Mouse (Mus musculus) adrenal gland, postnatal 25 days (tissue): ENCODE measurements around the gene Cd63. TPM values are rescaled to one million over a fixed set of nuclear protein-coding genes. Genes with fewer than 3 reads are reported as not detected.

Source experiments
- total RNA-seq: library from RNA; stranded (reverse); gene quantifications from 2 replicates; pipeline ENCODE4 v1.2.3, GENCODE M21; 2021

Gene Cd63
- total RNA-seq, 1 experiment from 2014 or later = 302 TPM

Other genes with a start within 250 kb of the Cd63 start
- 18.8 and 21.1 TPM in 2 replicates for gene Suox, start 226.9 kb upstream of the Cd63 start, total RNA-seq
- gene Rab5b, start 204.7 kb upstream of the Cd63 start, total RNA-seq = 106 and 124 TPM in 2 replicates
- gene Pmel, start 196.8 kb upstream of the Cd63 start, total RNA-seq = 1.5 and 2.2 TPM in 2 replicates
- 27.4 and 29.0 TPM in 2 replicates for gene Cdk2, start 196.0 kb upstream of the Cd63 start, total RNA-seq
- 15.1 and 17.6 TPM in 2 replicates for gene Dgka, start 156.1 kb upstream of the Cd63 start, total RNA-seq
- gene Pym1, start 153.1 kb upstream of the Cd63 start, total RNA-seq = 19.5 and 25.2 TPM in 2 replicates
- 38.6 and 46.9 TPM in 2 replicates for gene Mmp19, start 110.1 kb upstream of the Cd63 start, total RNA-seq
- gene Dnajc14, start 96.9 kb upstream of the Cd63 start, total RNA-seq = 57.1 and 79.6 TPM in 2 replicates
- gene Tmem198b, start 96.6 kb upstream of the Cd63 start, total RNA-seq = 8.8 and 13.8 TPM in 2 replicates
- 54.6 and 63.2 TPM in 2 replicates for gene Sarnp, start 83.7 kb upstream of the Cd63 start, total RNA-seq
- gene Ormdl2, start 79.3 kb upstream of the Cd63 start, total RNA-seq = 48.5 and 49.1 TPM in 2 replicates
- gene Gdf11, start 9.3 kb upstream of the Cd63 start, total RNA-seq = 1.5 and 1.9 TPM in 2 replicates
- gene Rdh5, start 21.9 kb downstream of the Cd63 start, total RNA-seq = 7.7 and 15.9 TPM in 2 replicates
- gene Bloc1s1, start 23.0 kb downstream of the Cd63 start, total RNA-seq = 189 and 195 TPM in 2 replicates
- 9.6 and 10.2 TPM in 2 replicates for gene Itga7, start 32.8 kb downstream of the Cd63 start, total RNA-seq
- 5.7 TPM in 1 of 2 replicates, not detected in the other for gene Mettl7b, start 60.0 kb downstream of the Cd63 start, total RNA-seq
- gene Olfr9, start 88.4 kb downstream of the Cd63 start, total RNA-seq = not detected in 2 replicates
- gene Olfr763, start 109.8 kb downstream of the Cd63 start, total RNA-seq = not detected in 2 replicates
- not detected in 2 replicates for gene Olfr764-ps1, start 138.9 kb downstream of the Cd63 start, total RNA-seq
- gene Olfr765, start 149.0 kb downstream of the Cd63 start, total RNA-seq = not detected in 2 replicates
- not detected in 2 replicates for gene Olfr766-ps1, start 168.0 kb downstream of the Cd63 start, total RNA-seq
- not detected in 2 replicates for gene Olfr767, start 181.9 kb downstream of the Cd63 start, total RNA-seq
- not detected in 2 replicates for gene Olfr768, start 198.4 kb downstream of the Cd63 start, total RNA-seq
- not detected in 2 replicates for gene Olfr769, start 216.9 kb downstream of the Cd63 start, total RNA-seq
- gene Olfr770, start 238.0 kb downstream of the Cd63 start, total RNA-seq = not detected in 2 replicates